Mouse (Mus musculus): Measurements from ENCODE around the gene Uox. TPM values are rescaled to one million over a fixed set of nuclear protein-coding genes. Genes with fewer than 3 reads are reported as not detected.

Uox gene
- polyA plus RNA-seq, 1 experiment = not detected

- Histone ChIP-seq H3K4me2 (ENCODE audit: low read depth) (no peak overlapping the region), H3K36me3 (ENCODE audit: control insufficient read depth, insufficient read depth) (no peaks in the 10 kb centered on the region), H3K79me2 (ENCODE audit: control insufficient read depth, insufficient read depth) (no peaks in the 10 kb centered on the region), H3K4me3 (no peak overlapping the region), H3ac (ENCODE audit: control insufficient read depth, insufficient read length) (no peak overlapping the region), H3K27me3 (ENCODE audit: control insufficient read depth, insufficient read depth, insufficient read length) (no peaks in the 10 kb centered on the region)
- TF ChIP-seq MAX (IDR thresholded peaks at IDR 0.05; ENCODE audit: low read depth) = no peak
- TF ChIP-seq REST (IDR thresholded peaks at IDR 0.05; ENCODE audit: insufficient read depth, insufficient read length) = no peak
- TF ChIP-seq POLR2AphosphoS2 (IDR thresholded peaks at IDR 0.05; ENCODE audit: insufficient read length, low read depth) = no peak
- TF ChIP-seq CEBPB (IDR thresholded peaks at IDR 0.05; ENCODE audit: insufficient read depth, poor library complexity, severe bottlenecking) = no peak
- no peak for TF ChIP-seq MYOD1 (IDR thresholded peaks at IDR 0.05; ENCODE audit: control insufficient read depth in 1 of 3, insufficient read length in 2 of 3, low read depth in 2 of 3)
- no peak for TF ChIP-seq E2F4 (IDR thresholded peaks at IDR 0.05; ENCODE audit: insufficient read depth)
- no peak for TF ChIP-seq POLR2A (IDR thresholded peaks at IDR 0.05; ENCODE audit: insufficient read length, low read depth)
- no peak for TF ChIP-seq SRF (IDR thresholded peaks at IDR 0.05; ENCODE audit: control insufficient read depth, insufficient read length, low read depth)
- TF ChIP-seq MYOG (IDR thresholded peaks at IDR 0.05; ENCODE audit: control insufficient read depth in 1 of 3, insufficient read depth in 1 of 3, insufficient read length in 2 of 3, low read depth in 2 of 3) = no peak
- no peak for TF ChIP-seq TCF12 (IDR thresholded peaks at IDR 0.05; ENCODE audit: insufficient read depth, poor library complexity, severe bottlenecking)
- TF ChIP-seq TCF3 (IDR thresholded peaks at IDR 0.05; ENCODE audit: insufficient read length, low read depth) = no peak
- no peak for TF ChIP-seq USF1 (IDR thresholded peaks at IDR 0.05; ENCODE audit: low read depth)
These were observed 58.2 kb downstream of the Uox start for GRCm38 (mm10) chr3:146628227-146628982.

GRCm38 (mm10) chr3:146632506-146632905, 62.3 kb downstream of the Uox start:
- no peaks in the 10 kb centered on the region for H3K79me2 ChIP-seq (ENCODE audit: control insufficient read depth, insufficient read depth)
- H3ac ChIP-seq (ENCODE audit: control insufficient read depth, insufficient read length) = no peak overlapping the region
- H3K36me3 ChIP-seq (ENCODE audit: control insufficient read depth, insufficient read depth) = no peaks in the 10 kb centered on the region
- H3K27me3 ChIP-seq (ENCODE audit: control insufficient read depth, insufficient read depth, insufficient read length) = no peaks in the 10 kb centered on the region
- no peak overlapping the region for H3K4me3 ChIP-seq
- H3K4me2 ChIP-seq (ENCODE audit: low read depth) = no peak overlapping the region
- TF ChIP-seq TCF3 (IDR thresholded peaks at IDR 0.05; ENCODE audit: insufficient read length, low read depth) = no peak
- TF ChIP-seq MYOD1 (IDR thresholded peaks at IDR 0.05; ENCODE audit: control insufficient read depth in 1 of 3, insufficient read length in 2 of 3, low read depth in 2 of 3) = no peak
- no peak for TF ChIP-seq USF1 (IDR thresholded peaks at IDR 0.05; ENCODE audit: low read depth)
- TF ChIP-seq REST (IDR thresholded peaks at IDR 0.05; ENCODE audit: insufficient read depth, insufficient read length) = no peak
- no peak for TF ChIP-seq MYOG (IDR thresholded peaks at IDR 0.05; ENCODE audit: control insufficient read depth in 1 of 3, insufficient read depth in 1 of 3, insufficient read length in 2 of 3, low read depth in 2 of 3)
- TF ChIP-seq E2F4 (IDR thresholded peaks at IDR 0.05; ENCODE audit: insufficient read depth) = no peak
- TF ChIP-seq MAX (IDR thresholded peaks at IDR 0.05; ENCODE audit: low read depth) = no peak
- no peak for TF ChIP-seq SRF (IDR thresholded peaks at IDR 0.05; ENCODE audit: control insufficient read depth, insufficient read length, low read depth)
- TF ChIP-seq POLR2A (IDR thresholded peaks at IDR 0.05; ENCODE audit: insufficient read length, low read depth) = no peak
- no peak for TF ChIP-seq CEBPB (IDR thresholded peaks at IDR 0.05; ENCODE audit: insufficient read depth, poor library complexity, severe bottlenecking)
- TF ChIP-seq POLR2AphosphoS2 (IDR thresholded peaks at IDR 0.05; ENCODE audit: insufficient read length, low read depth) = no peak

GRCm38 (mm10) chr3:146641818-146642427, 71.7 kb downstream of the Uox start:
- Histone ChIP-seq H3K4me2 (ENCODE audit: low read depth) (no peak overlapping the region), H3K27me3 (ENCODE audit: control insufficient read depth, insufficient read depth, insufficient read length) (no peaks in the 10 kb centered on the region), H3K36me3 (ENCODE audit: control insufficient read depth, insufficient read depth) (no peaks in the 10 kb centered on the region), H3K79me2 (ENCODE audit: control insufficient read depth, insufficient read depth) (no peaks in the 10 kb centered on the region), H3ac (ENCODE audit: control insufficient read depth, insufficient read length) (no peak overlapping the region), H3K4me3 (no peak overlapping the region)
- TF ChIP-seq E2F4 (IDR thresholded peaks at IDR 0.05; ENCODE audit: insufficient read depth) = no peak
- no peak for TF ChIP-seq SRF (IDR thresholded peaks at IDR 0.05; ENCODE audit: control insufficient read depth, insufficient read length, low read depth)
- TF ChIP-seq USF1 (IDR thresholded peaks at IDR 0.05; ENCODE audit: low read depth) = no peak
- no peak for TF ChIP-seq TCF12 (IDR thresholded peaks at IDR 0.05; ENCODE audit: insufficient read depth, poor library complexity, severe bottlenecking)
- TF ChIP-seq CEBPB (IDR thresholded peaks at IDR 0.05; ENCODE audit: insufficient read depth, poor library complexity, severe bottlenecking) = no peak
- TF ChIP-seq POLR2AphosphoS2 (IDR thresholded peaks at IDR 0.05; ENCODE audit: insufficient read length, low read depth) = no peak
- no peak for TF ChIP-seq MYOG (IDR thresholded peaks at IDR 0.05; ENCODE audit: control insufficient read depth in 1 of 3, insufficient read depth in 1 of 3, insufficient read length in 2 of 3, low read depth in 2 of 3)

GRCm38 (mm10) chr3:146649311-146649894, 79.2 kb downstream of the Uox start:
- TF ChIP-seq MYOG (IDR thresholded peaks at IDR 0.05; ENCODE audit: control insufficient read depth in 1 of 3, insufficient read depth in 1 of 3, insufficient read length in 2 of 3, low read depth in 2 of 3) (no peak), REST (IDR thresholded peaks at IDR 0.05; ENCODE audit: insufficient read depth, insufficient read length) (no peak), TCF12 (IDR thresholded peaks at IDR 0.05; ENCODE audit: insufficient read depth, poor library complexity, severe bottlenecking) (no peak), TCF3 (IDR thresholded peaks at IDR 0.05; ENCODE audit: insufficient read length, low read depth) (no peak), CEBPB (IDR thresholded peaks at IDR 0.05; ENCODE audit: insufficient read depth, poor library complexity, severe bottlenecking) (no peak), POLR2A (IDR thresholded peaks at IDR 0.05; ENCODE audit: insufficient read length, low read depth) (no peak), MAX (IDR thresholded peaks at IDR 0.05; ENCODE audit: low read depth) (no peak), SRF (IDR thresholded peaks at IDR 0.05; ENCODE audit: control insufficient read depth, insufficient read length, low read depth) (no peak), E2F4 (IDR thresholded peaks at IDR 0.05; ENCODE audit: insufficient read depth) (no peak)

More at GRCm38 (mm10) chr3:146649311-146649894, 79.2 kb downstream of the Uox start:
- Histone ChIP-seq H3K4me2 (ENCODE audit: low read depth) (no peak overlapping the region), H3K36me3 (ENCODE audit: control insufficient read depth, insufficient read depth) (no peaks in the 10 kb centered on the region), H3K4me3 (no peak overlapping the region), H3K27me3 (ENCODE audit: control insufficient read depth, insufficient read depth, insufficient read length) (no peaks in the 10 kb centered on the region), H3ac (ENCODE audit: control insufficient read depth, insufficient read length) (no peak overlapping the region), H3K79me2 (ENCODE audit: control insufficient read depth, insufficient read depth) (no peaks in the 10 kb centered on the region)
